Mouse (Mus musculus): Measurements from ENCODE around the gene Lrrc56. TPM values are rescaled to one million over a fixed set of nuclear protein-coding genes. Genes with fewer than 3 reads are reported as not detected.

Gene Lrrc56
- 10.3 and 11.2 TPM in 2 replicates for polyA plus RNA-seq (2015; fragmentation: Nextera tagmentation; extraction: Ambion mirVana)

- Histone ChIP-seq H3K4me2 (peak within 1 kb of the TSS; percentile 97), H3K9ac (peak within 1 kb of the TSS; percentile 96), H3K4me1 (replicated peaks) (peaks cover 35% of the 10 kb centered on the region), H3K36me3 (peaks cover 36% of the 10 kb centered on the region), H3K9me3 (no peaks in the 10 kb centered on the region), H3K27ac (peak within 1 kb of the TSS; percentile 87), H3K4me3 (peak within 1 kb of the TSS; percentile 91), H3K27me3 (no peaks in the 10 kb centered on the region)
- ATAC-seq (ENCODE audit: low FRiP score), result peak; percentile 93
- WGBS, result 1% methylated on average over 35 of the region's 39 CpGs
Observed at GRCm38 (mm10) chr7:141193948-141194347, at the start of gene Lrrc56, which contains the start of gene Hras. Lrrc56 (plus strand) TSS chr7:141194157. Hras (minus strand) TSS chr7:141194005.

GRCm38 (mm10) chr7:141144650-141145049 lies 49.3 kb upstream of the Lrrc56 start:
- no peak for ATAC-seq (ENCODE audit: low FRiP score)
- Histone ChIP-seq H3K9me3 (no peaks in the 10 kb centered on the region), H3K4me2 (no peak overlapping the region), H3K4me1 (replicated peaks) (no peaks in the 10 kb centered on the region), H3K27ac (no peak overlapping the region), H3K9ac (no peak overlapping the region), H3K27me3 (no peaks in the 10 kb centered on the region), H3K36me3 (peaks cover 62% of the 10 kb centered on the region), H3K4me3 (no peak overlapping the region)
- WGBS, result 95% methylated on average over 3 of the region's 3 CpGs

GRCm38 (mm10) chr7:141145403-141145802 lies 48.6 kb upstream of the Lrrc56 start:
- H3K4me3 ChIP-seq, result no peak overlapping the region
- H3K4me2 ChIP-seq, result no peak overlapping the region
- H3K9me3 ChIP-seq, result no peaks in the 10 kb centered on the region
- H3K27ac ChIP-seq, result no peak overlapping the region
- no peaks in the 10 kb centered on the region for H3K4me1 ChIP-seq (replicated peaks)
- peaks cover 62% of the 10 kb centered on the region for H3K36me3 ChIP-seq
- WGBS, result 80% methylated on average over 1 of the region's 1 CpGs
- no peaks in the 10 kb centered on the region for H3K27me3 ChIP-seq
- no peak overlapping the region for H3K9ac ChIP-seq
- ATAC-seq (ENCODE audit: low FRiP score), result no peak

- no peak for ATAC-seq (ENCODE audit: low FRiP score)
- no peaks in the 10 kb centered on the region for H3K27me3 ChIP-seq
- H3K4me2 ChIP-seq, result no peak overlapping the region
- H3K4me1 ChIP-seq (replicated peaks), result no peaks in the 10 kb centered on the region
- no peaks in the 10 kb centered on the region for H3K9me3 ChIP-seq
- no peak overlapping the region for H3K27ac ChIP-seq
- peaks cover 66% of the 10 kb centered on the region for H3K36me3 ChIP-seq
- no peak overlapping the region for H3K4me3 ChIP-seq
- WGBS, result 96% methylated on average over 12 of the region's 12 CpGs
- no peak overlapping the region for H3K9ac ChIP-seq
Observed at GRCm38 (mm10) chr7:141146043-141146595, 47.8 kb upstream of the Lrrc56 start.

GRCm38 (mm10) chr7:141147044-141147443 lies 46.9 kb upstream of the Lrrc56 start:
- ATAC-seq (ENCODE audit: low FRiP score), result no peak
- 0 out of 2 replicates have a peak overlapping the region, but pooled peaks have one; percentile 14 for H3K27ac ChIP-seq
- H3K27me3 ChIP-seq, result no peaks in the 10 kb centered on the region
- no peaks in the 10 kb centered on the region for H3K4me1 ChIP-seq (replicated peaks)
- WGBS, result 74% methylated on average over 6 of the region's 6 CpGs
- H3K36me3 ChIP-seq, result peaks cover 73% of the 10 kb centered on the region
- no peak overlapping the region for H3K4me3 ChIP-seq
- H3K9ac ChIP-seq, result no peak overlapping the region
- H3K9me3 ChIP-seq, result no peaks in the 10 kb centered on the region
- H3K4me2 ChIP-seq, result no peak overlapping the region

GRCm38 (mm10) chr7:141148639-141149038 lies 45.3 kb upstream of the Lrrc56 start:
- WGBS, result 75% methylated on average over 4 of the region's 4 CpGs

GRCm38 (mm10) chr7:141155362-141155761 lies 38.6 kb upstream of the Lrrc56 start:
- no peak for ATAC-seq (ENCODE audit: low FRiP score)
- WGBS, result 91% methylated on average over 9 of the region's 9 CpGs
- H3K9me3 ChIP-seq, result no peaks in the 10 kb centered on the region

More at GRCm38 (mm10) chr7:141148639-141149038, 45.3 kb upstream of the Lrrc56 start:
- H3K9me3 ChIP-seq, result no peaks in the 10 kb centered on the region
- H3K9ac ChIP-seq, result no peak overlapping the region
- no peaks in the 10 kb centered on the region for H3K27me3 ChIP-seq
- no peaks in the 10 kb centered on the region for H3K4me1 ChIP-seq (replicated peaks)
- H3K36me3 ChIP-seq, result peaks cover 76% of the 10 kb centered on the region
- no peak for ATAC-seq (ENCODE audit: low FRiP score)
- no peak overlapping the region for H3K4me2 ChIP-seq
- no peak overlapping the region for H3K4me3 ChIP-seq
- no peak overlapping the region for H3K27ac ChIP-seq

GRCm38 (mm10) chr7:141164397-141164796 lies 29.6 kb upstream of the Lrrc56 start:
- H3K4me3 ChIP-seq, result no peak overlapping the region
- no peaks in the 10 kb centered on the region for H3K9me3 ChIP-seq
- H3K36me3 ChIP-seq, result peaks cover 58% of the 10 kb centered on the region
- ATAC-seq (ENCODE audit: low FRiP score), result no peak
- 96% methylated on average over 7 of the region's 7 CpGs for WGBS
- no peak overlapping the region for H3K27ac ChIP-seq
- no peak overlapping the region for H3K9ac ChIP-seq
- peaks cover 11% of the 10 kb centered on the region; the same call in 1 of the 2 replicates for H3K4me1 ChIP-seq (replicated peaks)
- H3K4me2 ChIP-seq, result no peak overlapping the region
- no peaks in the 10 kb centered on the region for H3K27me3 ChIP-seq

More at GRCm38 (mm10) chr7:141155362-141155761, 38.6 kb upstream of the Lrrc56 start:
- Histone ChIP-seq H3K27me3 (no peaks in the 10 kb centered on the region), H3K4me1 (replicated peaks) (no peaks in the 10 kb centered on the region), H3K9ac (no peak overlapping the region), H3K4me3 (no peak overlapping the region), H3K36me3 (peaks cover 81% of the 10 kb centered on the region), H3K27ac (no peak overlapping the region), H3K4me2 (no peak overlapping the region)

GRCm38 (mm10) chr7:141164850-141165249 lies 29.1 kb upstream of the Lrrc56 start:
- H3K4me2 ChIP-seq, result no peak overlapping the region
- no peak overlapping the region for H3K9ac ChIP-seq
- 91% methylated on average over 6 of the region's 6 CpGs for WGBS
- H3K36me3 ChIP-seq, result peaks cover 54% of the 10 kb centered on the region
- H3K4me1 ChIP-seq (replicated peaks), result peaks cover 11% of the 10 kb centered on the region; the same call in 1 of the 2 replicates
- no peaks in the 10 kb centered on the region for H3K27me3 ChIP-seq
- H3K27ac ChIP-seq, result no peak overlapping the region
- no peak for ATAC-seq (ENCODE audit: low FRiP score)
- H3K9me3 ChIP-seq, result no peaks in the 10 kb centered on the region
- H3K4me3 ChIP-seq, result no peak overlapping the region

GRCm38 (mm10) chr7:141167901-141168517 lies 25.9 kb upstream of the Lrrc56 start:
- Histone ChIP-seq H3K27ac (no peak overlapping the region), H3K9me3 (no peaks in the 10 kb centered on the region), H3K4me2 (peak overlapping the region; percentile 51), H3K27me3 (no peaks in the 10 kb centered on the region), H3K4me1 (replicated peaks) (peaks cover 17% of the 10 kb centered on the region), H3K36me3 (peaks cover 24% of the 10 kb centered on the region), H3K4me3 (peak overlapping the region; percentile 35), H3K9ac (peak overlapping the region; percentile 66)
- 28% methylated on average over 7 of the region's 7 CpGs for WGBS
- ATAC-seq (ENCODE audit: low FRiP score), result no peak

GRCm38 (mm10) chr7:141168518-141168953 lies 25.4 kb upstream of the Lrrc56 start:
- Histone ChIP-seq H3K27me3 (no peaks in the 10 kb centered on the region), H3K9me3 (no peaks in the 10 kb centered on the region), H3K27ac (no peak overlapping the region), H3K4me2 (peak overlapping the region; percentile 51), H3K4me3 (peak overlapping the region; percentile 35), H3K9ac (peak overlapping the region; percentile 66), H3K36me3 (peaks cover 18% of the 10 kb centered on the region), H3K4me1 (replicated peaks) (peaks cover 22% of the 10 kb centered on the region)
- no peak for ATAC-seq (ENCODE audit: low FRiP score)
- WGBS, result 9% methylated on average over 22 of the region's 22 CpGs

- H3K9me3 ChIP-seq, result no peaks in the 10 kb centered on the region
- H3K27me3 ChIP-seq, result no peaks in the 10 kb centered on the region
- no peak overlapping the region for H3K27ac ChIP-seq
- H3K4me1 ChIP-seq (replicated peaks), result peaks cover 24% of the 10 kb centered on the region
- WGBS, result 78% methylated on average over 1 of the region's 1 CpGs
- no peak for ATAC-seq (ENCODE audit: low FRiP score)
- H3K4me2 ChIP-seq, result no peak overlapping the region
- H3K36me3 ChIP-seq, result peaks cover 11% of the 10 kb centered on the region
- no peak overlapping the region for H3K9ac ChIP-seq
- H3K4me3 ChIP-seq, result no peak overlapping the region
Observed at GRCm38 (mm10) chr7:141169300-141169699, 24.7 kb upstream of the Lrrc56 start.

- Histone ChIP-seq H3K9me3 (no peaks in the 10 kb centered on the region), H3K9ac (no peak overlapping the region), H3K4me3 (no peak overlapping the region), H3K27me3 (no peaks in the 10 kb centered on the region), H3K36me3 (peaks cover 7% of the 10 kb centered on the region; the same call in 1 of the 2 replicates), H3K4me1 (replicated peaks) (peaks cover 24% of the 10 kb centered on the region), H3K27ac (no peak overlapping the region), H3K4me2 (no peak overlapping the region)
- no peak for ATAC-seq (ENCODE audit: low FRiP score)
Observed at GRCm38 (mm10) chr7:141169866-141170265, 24.1 kb upstream of the Lrrc56 start.

Measured in hindbrain, embryonic 13.5 days (tissue).